Mouse (Mus musculus) MEL (cell line): ENCODE measurements around the gene Hspa12b. TPM values are rescaled to one million over a fixed set of nuclear protein-coding genes. Genes with fewer than 3 reads are reported as not detected.

Source experiments
- DNase-seq: peaks from one replicate; pipeline ENCODE4 v3.0.0; 2011; ENCODE audit warnings: low read depth, low spot score
- H3K27ac ChIP-seq: 2 replicates; pipeline ENCODE4 v1.5.1; 2012; ENCODE audit warnings: low read depth, mild to moderate bottlenecking, control low read depth, low read length, moderate library complexity; ENCODE audit not compliant: control insufficient read depth
- H3K27me3 ChIP-seq, 2 experiments: fragments of 150-350 bp in 1 of 2; sonication (generic) in 1 of 2; 2 replicates each; pipeline ENCODE4 v1.6.1; 2012; ENCODE audit warnings: low read length in 2 of 2, mild to moderate bottlenecking in 2 of 2, improper control_type of control experiment in 1 of 2, moderate library complexity in 1 of 2; ENCODE audit not compliant: insufficient read depth in 2 of 2, control insufficient read depth in 1 of 2
- H3K36me3 ChIP-seq, 2 experiments: 2 replicates each; pipeline ENCODE4 v1.6.1; 2012 to 2014; ENCODE audit warnings: low read length in 2 of 2, improper control_type of control experiment in 1 of 2, inconsistent platforms in 1 of 2, mild to moderate bottlenecking in 1 of 2; ENCODE audit not compliant: insufficient read depth in 2 of 2, control insufficient read depth in 1 of 2
- H3K4me1 ChIP-seq, 2 experiments: fragments of 150-350 bp in 1 of 2; sonication (generic) in 1 of 2; 2 replicates each; pipeline ENCODE4 v1.6.1; 2012; ENCODE audit warnings: low read length in 2 of 2, improper control_type of control experiment in 1 of 2, mild to moderate bottlenecking in 1 of 2; ENCODE audit not compliant: insufficient read depth in 2 of 2, control insufficient read depth in 1 of 2
- H3K4me3 ChIP-seq, 2 experiments: fragments of 150-350 bp in 1 of 2; sonication (generic) in 1 of 2; 2 replicates each; pipeline ENCODE4 v1.5.1; 2012; ENCODE audit warnings: low read depth in 2 of 2, low read length in 2 of 2, mild to moderate bottlenecking in 2 of 2, moderate library complexity in 2 of 2, control low read depth in 1 of 2, improper control_type of control experiment in 1 of 2; ENCODE audit not compliant: control insufficient read depth in 1 of 2, insufficient read depth in 1 of 2
- H3K79me2 ChIP-seq: 2 replicates; pipeline ENCODE4 v1.6.1; 2012; ENCODE audit warnings: mild to moderate bottlenecking, low read length, moderate library complexity; ENCODE audit not compliant: control insufficient read depth, poor library complexity, insufficient read depth
- H3K9ac ChIP-seq: 2 replicates; pipeline ENCODE4 v1.6.1; 2012; ENCODE audit warnings: low read depth, mild to moderate bottlenecking, control low read depth, low read length, moderate library complexity; ENCODE audit not compliant: control insufficient read depth, poor library complexity, severe bottlenecking
- H3K9me3 ChIP-seq: fragments of 150-350 bp; sonication (generic); replicated peaks from 2 replicates; pipeline ENCODE4 v1.6.1; 2012; ENCODE audit warnings: mild to moderate bottlenecking, low read length, improper control_type of control experiment, moderate library complexity; ENCODE audit not compliant: insufficient read depth
- BHLHE40 ChIP-seq: IDR thresholded peaks from 2 replicates; pipeline ENCODE4 v1.6.1; 2012; ENCODE audit warnings: low read depth, mild to moderate bottlenecking, inconsistent platforms, low read length, improper control_type of control experiment, borderline replicate concordance
- CHD1 ChIP-seq: IDR thresholded peaks from 2 replicates; pipeline ENCODE4 v1.6.1; 2012; ENCODE audit warnings: low read depth, mild to moderate bottlenecking, inconsistent platforms, low read length, improper control_type of control experiment
- CHD2 ChIP-seq: IDR thresholded peaks from 2 replicates; pipeline ENCODE4 v1.6.1; 2011; ENCODE audit warnings: low read length, improper control_type of control experiment
- ELF1 ChIP-seq: IDR thresholded peaks from 2 replicates; pipeline ENCODE4 v1.6.1; 2014; ENCODE audit warnings: low read depth, mild to moderate bottlenecking, inconsistent platforms, low read length, improper control_type of control experiment, moderate library complexity
- ETS1 ChIP-seq: IDR thresholded peaks from 2 replicates; pipeline ENCODE4 v1.6.1; 2012; ENCODE audit warnings: low read depth, mild to moderate bottlenecking, inconsistent platforms, low read length, improper control_type of control experiment, moderate library complexity
- GABPA ChIP-seq: IDR thresholded peaks from 2 replicates; pipeline ENCODE4 v1.6.1; 2012; ENCODE audit warnings: low read depth, mild to moderate bottlenecking, inconsistent platforms, low read length, improper control_type of control experiment, moderate library complexity
- HCFC1 ChIP-seq: IDR thresholded peaks from 2 replicates; pipeline ENCODE4 v1.6.1; 2012; ENCODE audit warnings: low read depth, mild to moderate bottlenecking, inconsistent platforms, low read length, improper control_type of control experiment, moderate library complexity
- JUND ChIP-seq: IDR thresholded peaks from 2 replicates; pipeline ENCODE4 v1.6.1; 2011; ENCODE audit warnings: low read depth, mild to moderate bottlenecking, improper control_type of control experiment, low read length
- KAT2A ChIP-seq: conservative IDR thresholded peaks from 2 replicates; pipeline ENCODE4 v1.6.1; 2012; ENCODE audit warnings: low read depth, low read length, improper control_type of control experiment, inconsistent platforms
- MAFK ChIP-seq: IDR thresholded peaks from 2 replicates; pipeline ENCODE4 v1.6.1; 2011; ENCODE audit warnings: low read depth, mild to moderate bottlenecking, low read length, improper control_type of control experiment, borderline replicate concordance
- MXI1 ChIP-seq: IDR thresholded peaks from 2 replicates; pipeline ENCODE4 v1.6.1; 2011; ENCODE audit warnings: mild to moderate bottlenecking, low read depth, low read length, improper control_type of control experiment
- MYB ChIP-seq: IDR thresholded peaks from 2 replicates; pipeline ENCODE4 v1.6.1; 2011; ENCODE audit warnings: mild to moderate bottlenecking, low read depth, low read length, improper control_type of control experiment
- MYC ChIP-seq: IDR thresholded peaks from 2 replicates; pipeline ENCODE4 v1.6.1; 2011; ENCODE audit warnings: low read depth, mild to moderate bottlenecking, low read length, improper control_type of control experiment, moderate library complexity
- NELFE ChIP-seq: IDR thresholded peaks from 2 replicates; pipeline ENCODE4 v1.6.1; 2011; ENCODE audit warnings: low read depth, low read length, improper control_type of control experiment
- NRF1 ChIP-seq: IDR thresholded peaks from 2 replicates; pipeline ENCODE4 v1.6.1; 2014; ENCODE audit warnings: low read depth, mild to moderate bottlenecking, inconsistent platforms, low read length, improper control_type of control experiment, moderate library complexity; ENCODE audit not compliant: poor library complexity, insufficient read depth, severe bottlenecking
- POLR2AphosphoS2 ChIP-seq: IDR thresholded peaks from 2 replicates; pipeline ENCODE4 v1.6.1; 2011; ENCODE audit warnings: low read length, improper control_type of control experiment
- POLR2AphosphoS5 ChIP-seq: IDR thresholded peaks from 2 replicates; pipeline ENCODE4 v1.6.1; 2012; ENCODE audit warnings: low read depth, borderline replicate concordance, mild to moderate bottlenecking, inconsistent platforms, low read length, moderate library complexity, mixed read lengths
- RCOR1 ChIP-seq: IDR thresholded peaks from 2 replicates; pipeline ENCODE4 v1.6.1; 2012; ENCODE audit warnings: low read depth, mild to moderate bottlenecking, inconsistent platforms, low read length, improper control_type of control experiment
- TAL1 ChIP-seq: IDR thresholded peaks from 2 replicates; pipeline ENCODE4 v1.6.1; 2012; ENCODE audit warnings: mild to moderate bottlenecking, inconsistent platforms, low read length, moderate library complexity, mixed read lengths
- TCF12 ChIP-seq: IDR thresholded peaks from 2 replicates; pipeline ENCODE4 v1.6.1; 2014; ENCODE audit warnings: low read depth, mild to moderate bottlenecking, inconsistent platforms, low read length, improper control_type of control experiment, moderate library complexity
- UBTF ChIP-seq: IDR thresholded peaks from 2 replicates; pipeline ENCODE4 v1.6.1; 2012; ENCODE audit warnings: low read depth, mild to moderate bottlenecking, inconsistent platforms, low read length, improper control_type of control experiment, moderate library complexity, borderline replicate concordance; ENCODE audit not compliant: insufficient read depth
- USF1 ChIP-seq: IDR thresholded peaks from 2 replicates; pipeline ENCODE4 v1.6.1; 2014; ENCODE audit warnings: low read depth, mild to moderate bottlenecking, inconsistent platforms, low read length, improper control_type of control experiment, moderate library complexity
- USF2 ChIP-seq, 2 experiments: IDR thresholded peaks; 2 replicates each; pipeline ENCODE4 v1.6.1; 2011 to 2012; ENCODE audit warnings: improper control_type of control experiment in 2 of 2, low read length in 2 of 2, borderline replicate concordance in 1 of 2, inconsistent platforms in 1 of 2, low read depth in 1 of 2, mild to moderate bottlenecking in 1 of 2; ENCODE audit not compliant: insufficient read depth in 1 of 2
- ZC3H11A ChIP-seq: IDR thresholded peaks from 2 replicates; pipeline ENCODE4 v1.6.1; 2012; ENCODE audit warnings: low read depth, mild to moderate bottlenecking, inconsistent platforms, low read length, improper control_type of control experiment
- ZKSCAN1 ChIP-seq: IDR thresholded peaks from 2 replicates; pipeline ENCODE4 v1.6.1; 2012; ENCODE audit warnings: low read depth, mild to moderate bottlenecking, inconsistent platforms, low read length, improper control_type of control experiment, moderate library complexity
- ZMIZ1 ChIP-seq: IDR thresholded peaks from 2 replicates; pipeline ENCODE4 v1.6.1; 2012; ENCODE audit warnings: low read depth, mild to moderate bottlenecking, inconsistent platforms, low read length, improper control_type of control experiment, moderate library complexity
- ZNF384 ChIP-seq: IDR thresholded peaks from 2 replicates; pipeline ENCODE4 v1.6.1; 2012; ENCODE audit warnings: low read depth, mild to moderate bottlenecking, inconsistent platforms, low read length, improper control_type of control experiment
- polyA plus RNA-seq, 2 experiments: library from polyadenylated mRNA; stranded (reverse) in 1 of 2; unstranded in 1 of 2; fragments of >175 nt in 1 of 2; fragments of >200 nt in 1 of 2; gene quantifications; 2 replicates each; pipeline versions ENCODE4 v1.2.1 to v1.2.4; 2012; ENCODE audit warnings: low replicate concordance in 2 of 2, low read depth in 1 of 2; ENCODE audit not compliant: insufficient read length in 2 of 2, insufficient read depth in 1 of 2, missing spikeins in 1 of 2
- total RNA-seq: library from RNA; depleted of rRNA; stranded (reverse); fragments of 300-350 nt; gene quantifications from 2 replicates; pipeline ENCODE4 v1.2.3, GENCODE M21; 2012

The Hspa12b gene
- total and polyA plus RNA-seq, 3 experiments = 0.04 to 1.2 TPM; not detected in 1

GRCm38 (mm10) chr2:131125964-131126815 lies 890 bp upstream of the Hspa12b start:
- no peak for DNase-seq
- no peak overlapping the region for H3K4me3 ChIP-seq
- H3K4me1 ChIP-seq = peaks cover 5 to 9% of the 10 kb centered on the region in 2 experiments
- H3K79me2 ChIP-seq = no peaks in the 10 kb centered on the region
- H3K27ac ChIP-seq = no peak overlapping the region
- H3K9me3 ChIP-seq = no peaks in the 10 kb centered on the region
- H3K27me3 ChIP-seq = peaks cover 0 to 2% of the 10 kb centered on the region in 2 experiments; a peak in 3 of 4 replicates
- no peak for TF ChIP-seq CHD2
- no peak for TF ChIP-seq TAL1
- TF ChIP-seq ZC3H11A = no peak
- TF ChIP-seq ZMIZ1 = no peak
- TF ChIP-seq MAFK = no peak
- TF ChIP-seq USF2 (IDR thresholded peaks at IDR 0.05; ENCODE audit: borderline replicate concordance in 1 of 2, insufficient read depth in 1 of 2, low read depth in 1 of 2, low read length in 2 of 2) = no peak
- TF ChIP-seq NELFE = no peak
- TF ChIP-seq CHD1 = no peak
- TF ChIP-seq KAT2A = no peak
- TF ChIP-seq USF1 = no peak
- TF ChIP-seq HCFC1 = no peak
- no peak for TF ChIP-seq ZKSCAN1
- no peak for TF ChIP-seq RCOR1
- TF ChIP-seq GABPA = no peak
- no peak for TF ChIP-seq POLR2AphosphoS2
- TF ChIP-seq ELF1 = no peak
- no peak for TF ChIP-seq TCF12
- no peak for TF ChIP-seq NRF1
- no peak overlapping the region for H3K9ac ChIP-seq
- peaks cover 0 to 2% of the 10 kb centered on the region in 2 experiments; a peak in 1 of 4 replicates for H3K36me3 ChIP-seq

GRCm38 (mm10) chr2:131128211-131128610 lies 1.1 kb downstream of the Hspa12b start:
- TF ChIP-seq ZMIZ1 = no peak
- TF ChIP-seq JUND = no peak
- TF ChIP-seq NRF1 = no peak
- no peak for TF ChIP-seq UBTF
- no peak for TF ChIP-seq HCFC1
- no peak for TF ChIP-seq USF1
- TF ChIP-seq TAL1 = no peak
- TF ChIP-seq KAT2A = no peak
- TF ChIP-seq USF2 (IDR thresholded peaks at IDR 0.05; ENCODE audit: borderline replicate concordance in 1 of 2, insufficient read depth in 1 of 2, low read depth in 1 of 2, low read length in 2 of 2) = no peak
- no peak for TF ChIP-seq ZKSCAN1
- TF ChIP-seq NELFE = no peak
- no peak for TF ChIP-seq MYC
- TF ChIP-seq CHD2 = no peak
- no peak for TF ChIP-seq MXI1
- no peak for TF ChIP-seq BHLHE40
- TF ChIP-seq MYB = no peak
- no peak for TF ChIP-seq ETS1
- no peak for TF ChIP-seq ZNF384
- TF ChIP-seq TCF12 = no peak
- TF ChIP-seq POLR2AphosphoS5 = no peak
- no peak overlapping the region for H3K4me3 ChIP-seq
- H3K79me2 ChIP-seq = no peaks in the 10 kb centered on the region
- no peak overlapping the region for H3K9ac ChIP-seq
- peaks cover 5 to 9% of the 10 kb centered on the region in 2 experiments for H3K4me1 ChIP-seq
- no peaks in the 10 kb centered on the region for H3K9me3 ChIP-seq
- DNase-seq = no peak
- peaks cover 0 to 2% of the 10 kb centered on the region in 2 experiments; a peak in 2 of 4 replicates for H3K27me3 ChIP-seq
- peaks cover 0 to 2% of the 10 kb centered on the region in 2 experiments; a peak in 1 of 4 replicates for H3K36me3 ChIP-seq
- H3K27ac ChIP-seq = no peak overlapping the region
